Mouse (Mus musculus) layer of hippocampus, adult 2 months (tissue): ENCODE measurements at regions not wholly inside any gene's neighbourhood (a gene's known extent, or its start where the extent isn't known, plus 50 kb on each side); places are given as distances from the start of the nearest gene placed in this dataset.
"Not testable (repeated sequence)": the region's sequence is repeated elsewhere in the genome, so short reads cannot be mapped to it uniquely, and the experiment has no call there.

Source experiments
- DNase-seq, 2 experiments: peaks; one replicate each; pipeline ENCODE4 v3.0.0; 2022; ENCODE audit warnings: low spot score in 2 of 2
- H3K27ac ChIP-seq: fragments of 200-600 bp; 2 replicates; pipeline ENCODE4 v1.8.1; 2022
- H3K4me3 ChIP-seq: fragments of 200-600 bp; 2 replicates; pipeline ENCODE4 v1.8.1; 2022; ENCODE audit warnings: mild to moderate bottlenecking
- CTCF ChIP-seq: fragments of 200-600 bp; conservative IDR thresholded peaks from 2 replicates; pipeline ENCODE4 v1.8.1; 2022; ENCODE audit warnings: antibody characterized with exemption, mild to moderate bottlenecking, moderate library complexity

DNA sequence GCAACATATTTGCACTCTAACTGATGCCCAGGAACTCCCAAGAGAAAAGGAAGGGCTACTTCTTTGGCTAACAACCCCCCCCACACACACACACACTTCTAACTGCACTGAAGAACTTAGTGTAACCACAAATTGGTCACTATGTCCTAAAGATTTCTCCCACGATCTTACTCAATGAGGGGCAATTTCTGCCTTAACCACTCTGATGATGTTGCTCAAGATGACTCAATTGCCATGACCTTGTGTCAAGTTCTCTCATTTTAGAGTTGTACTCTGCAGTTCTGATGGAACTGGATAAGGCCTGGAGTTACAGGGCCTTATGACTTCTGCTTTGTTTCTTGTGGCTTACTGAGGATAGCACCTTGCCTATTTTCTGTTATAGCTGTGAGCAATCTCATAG is 81.7 kb downstream of the Sem1 start:
- H3K27ac ChIP-seq = no peak overlapping the region
- TF ChIP-seq CTCF = no peak
- DNase-seq = no peak
- H3K4me3 ChIP-seq = no peak overlapping the region

- TF ChIP-seq CTCF = no peak
- Histone ChIP-seq H3K27ac (no peak overlapping the region), H3K4me3 (no peak overlapping the region)
- no peak for DNase-seq
Observed at GRCm38 (mm10) chr6:6496336-6496735, 82.1 kb downstream of the Sem1 start.

DNA sequence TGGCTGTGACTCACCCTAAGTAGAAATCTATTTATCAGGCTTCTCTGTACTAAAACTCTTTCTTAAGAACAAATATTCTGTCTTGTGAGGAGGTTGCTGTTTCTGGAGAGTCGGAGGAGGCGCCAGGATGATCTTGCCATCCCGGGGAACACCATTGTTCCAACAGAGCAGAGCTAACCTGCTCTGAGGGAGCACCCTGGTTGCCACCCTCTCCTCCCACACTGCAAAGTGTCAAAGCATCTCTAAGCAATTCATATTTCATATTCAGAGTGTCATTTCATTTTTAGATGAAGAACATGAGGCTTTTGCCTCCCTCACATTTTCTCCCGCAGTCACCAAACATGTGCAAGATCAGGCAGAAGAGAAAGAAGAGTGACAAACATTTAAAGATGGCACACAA is 90.3 kb downstream of the Sem1 start:
- DNase-seq = peak; percentile 16 to 19
- TF ChIP-seq CTCF = no peak
- Histone ChIP-seq H3K4me3 (no peak overlapping the region), H3K27ac (no peak overlapping the region)

DNA sequence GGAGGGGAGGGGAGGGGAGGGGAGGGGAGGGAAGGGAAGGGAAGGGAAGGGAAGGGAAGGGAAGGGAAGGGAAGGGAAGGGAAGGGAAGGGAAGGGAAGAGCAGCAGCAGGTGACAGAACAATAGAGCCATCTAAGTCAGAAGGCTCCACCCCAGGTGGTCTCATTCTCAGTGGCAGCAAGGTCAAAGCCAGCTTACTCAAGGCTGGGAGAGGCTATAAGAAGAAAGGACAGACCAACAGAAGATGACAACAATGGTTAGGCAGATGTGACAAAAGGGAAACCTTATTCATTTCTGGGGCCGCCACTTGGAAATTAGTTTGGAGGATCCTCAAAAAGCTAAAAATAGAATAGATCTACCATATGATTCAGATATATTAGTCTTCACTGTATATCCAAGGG is 96.9 kb downstream of the Sem1 start:
- H3K27ac ChIP-seq, DNase-seq, H3K4me3 ChIP-seq: not testable (repeated sequence)

DNA sequence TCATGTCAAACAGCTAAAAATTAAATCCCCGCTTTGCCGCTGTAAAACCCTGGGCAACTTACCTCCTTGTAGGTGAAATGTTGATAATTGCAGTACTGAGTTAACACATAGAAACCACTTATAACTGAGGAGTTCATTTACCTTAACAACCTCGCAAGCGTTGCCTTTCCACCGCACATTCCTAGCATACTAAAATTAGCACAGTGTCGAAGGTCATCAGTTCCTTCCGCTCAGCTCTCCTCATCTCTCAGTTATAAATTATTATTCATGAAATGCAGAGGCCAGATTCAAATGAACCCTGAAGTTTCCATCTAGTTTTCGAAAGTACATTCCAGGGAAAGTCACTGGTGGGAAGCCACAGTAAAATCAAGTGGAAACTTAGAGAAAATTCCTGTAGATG is 108.1 kb downstream of the Sem1 start:
- Histone ChIP-seq H3K27ac (no peak overlapping the region), H3K4me3 (no peak overlapping the region)
- DNase-seq = no peak
- TF ChIP-seq CTCF = no peak

GRCm38 (mm10) chr6:6467526-6467925 is 110.9 kb downstream of the Sem1 start:
- no peak for TF ChIP-seq CTCF
- no peak overlapping the region for H3K4me3 ChIP-seq
- H3K27ac ChIP-seq = no peak overlapping the region
- DNase-seq = no peak

GRCm38 (mm10) chr6:6466231-6466630 is 112.2 kb downstream of the Sem1 start:
- TF ChIP-seq CTCF = no peak
- no peak overlapping the region for H3K27ac ChIP-seq
- H3K4me3 ChIP-seq = no peak overlapping the region
- no peak for DNase-seq

GRCm38 (mm10) chr6:6463807-6464470 is 114.5 kb downstream of the Sem1 start:
- DNase-seq = no peak
- Histone ChIP-seq H3K27ac (no peak overlapping the region), H3K4me3 (no peak overlapping the region)
- peak; percentile 36 for TF ChIP-seq CTCF

- TF ChIP-seq CTCF = no peak
- no peak overlapping the region for H3K4me3 ChIP-seq
- no peak for DNase-seq
- no peak overlapping the region for H3K27ac ChIP-seq
Observed at GRCm38 (mm10) chr6:6459918-6460239, 118.6 kb downstream of the Sem1 start.

DNA sequence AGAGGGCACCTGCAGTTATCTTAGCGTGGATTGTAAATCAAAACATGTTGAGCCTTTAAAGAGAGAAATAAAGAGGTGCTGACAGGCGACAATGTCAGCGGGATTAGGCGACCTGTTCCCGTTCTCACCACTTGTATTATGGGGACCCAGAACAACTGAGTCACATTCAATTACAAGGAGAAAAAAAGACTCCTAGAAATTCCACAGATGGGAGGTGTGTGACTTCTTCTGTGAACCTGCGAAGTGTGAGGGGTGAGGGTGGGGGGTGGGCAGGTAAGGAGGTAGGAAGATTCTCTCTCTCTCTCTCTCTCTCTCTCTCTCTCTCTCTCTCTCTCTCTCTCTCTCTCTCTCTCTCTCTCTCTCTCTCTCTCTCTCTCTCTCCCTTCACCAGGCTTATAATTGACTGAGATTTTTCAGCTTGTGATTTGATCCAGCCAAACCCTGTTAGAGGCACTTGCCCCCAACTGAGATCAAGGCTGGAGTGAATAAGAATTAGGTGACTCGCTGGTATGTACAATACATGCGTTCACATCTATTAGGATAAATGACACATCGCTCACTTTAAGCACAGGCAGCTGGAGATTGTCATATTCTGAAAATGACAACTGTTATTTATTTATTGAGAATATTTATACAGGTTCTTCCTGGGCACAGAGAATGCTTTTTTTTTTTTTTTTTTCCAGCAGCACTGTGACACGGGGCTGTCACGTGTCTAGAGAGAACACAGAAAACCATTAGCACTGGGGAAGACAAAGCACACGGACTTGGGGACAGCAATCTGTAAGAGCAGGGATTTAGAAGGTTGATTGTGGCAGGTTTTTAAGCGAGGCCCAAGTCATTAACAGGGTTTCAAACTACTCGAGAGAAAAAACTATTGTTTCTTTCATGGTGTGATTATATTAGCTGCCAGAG is 119.2 kb downstream of the Sem1 start:
- TF ChIP-seq CTCF = no peak
- H3K4me3 ChIP-seq = no peak overlapping the region
- no peak overlapping the region for H3K27ac ChIP-seq
- no peak for DNase-seq

DNA sequence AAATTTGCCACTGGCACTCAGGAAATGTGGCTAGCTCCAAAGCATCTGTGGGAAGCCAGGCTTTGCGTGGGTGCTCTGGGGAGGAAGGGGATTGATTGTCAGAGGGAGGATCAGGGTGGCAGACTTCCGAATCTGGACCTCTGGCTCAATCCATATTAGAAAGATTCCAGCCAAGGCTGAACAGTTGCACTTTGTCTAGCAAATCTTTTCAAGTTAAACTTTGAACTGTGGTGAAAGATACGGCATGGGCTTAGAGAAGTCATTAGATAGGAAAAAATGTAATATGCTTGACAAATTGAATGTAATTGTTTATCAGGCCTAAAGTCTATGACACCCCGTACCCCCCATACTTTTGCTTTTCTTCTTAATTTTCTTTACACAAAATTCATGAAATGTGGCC is 120.7 kb downstream of the Sem1 start:
- no peak overlapping the region for H3K4me3 ChIP-seq
- DNase-seq = no peak
- H3K27ac ChIP-seq = no peak overlapping the region
- no peak for TF ChIP-seq CTCF

DNA sequence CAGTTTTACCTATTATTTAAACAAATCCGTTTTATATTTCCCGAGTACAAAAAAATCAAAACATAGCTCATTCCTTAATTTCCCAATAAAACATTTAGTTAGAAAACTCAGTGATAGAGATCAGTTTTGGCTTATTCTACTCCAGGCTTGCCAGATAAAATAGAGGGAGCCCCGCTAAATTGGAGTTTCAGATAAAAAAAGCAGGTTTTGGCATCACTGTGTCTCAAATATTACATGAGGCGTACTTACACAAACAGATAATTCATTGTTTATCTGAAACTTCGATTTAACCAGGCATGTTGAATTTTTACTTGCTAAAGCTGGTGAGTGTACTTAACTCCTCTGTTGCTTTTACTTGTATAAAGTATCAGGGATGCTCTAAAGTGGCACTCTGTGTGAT is 121.5 kb downstream of the Sem1 start:
- no peak for DNase-seq
- Histone ChIP-seq H3K4me3 (no peak overlapping the region), H3K27ac (no peak overlapping the region)
- no peak for TF ChIP-seq CTCF

- Histone ChIP-seq H3K4me3 (no peak overlapping the region), H3K27ac (no peak overlapping the region)
- no peak for DNase-seq
- TF ChIP-seq CTCF = no peak
Observed at GRCm38 (mm10) chr6:6455566-6455965, 122.9 kb downstream of the Sem1 start.

DNA sequence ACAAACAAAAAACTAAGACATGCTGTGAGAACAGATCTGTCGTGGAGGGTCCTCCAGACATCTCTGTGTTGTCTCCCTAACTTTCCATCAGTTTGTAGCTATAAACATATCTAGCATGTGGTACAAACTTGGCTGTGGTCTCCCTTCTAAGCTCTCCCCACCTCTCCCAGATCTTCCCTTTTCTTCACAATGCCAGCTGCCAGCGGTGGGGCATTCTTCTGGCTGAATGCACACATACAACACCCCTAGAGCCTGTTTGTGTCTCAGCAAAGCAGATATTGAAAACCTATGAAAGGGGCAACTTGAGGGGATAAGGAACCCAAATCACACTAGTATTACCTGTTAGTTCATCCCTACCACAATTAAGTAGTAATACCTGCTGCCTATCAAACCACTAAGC is 124.1 kb downstream of the Sem1 start:
- H3K4me3 ChIP-seq = no peak overlapping the region
- no peak for DNase-seq
- H3K27ac ChIP-seq = no peak overlapping the region
- no peak for TF ChIP-seq CTCF
